Mouse (Mus musculus): ENCODE measurements around the gene Gm7971.
"Not testable (repeated sequence)": the region's sequence is repeated elsewhere in the genome, so short reads cannot be mapped to it uniquely, and the experiment has no call there.

Gene Gm7971

GRCm38 (mm10) chr5:95594775-95595174 is at the start of gene Gm7971:
Gm7971 (minus strand) TSS chr5:95594875.
- DNase-seq (ENCODE audit: low read depth, low spot score), result not testable (repeated sequence)

All from retina, postnatal 7 days (tissue).